Mouse (Mus musculus): ENCODE results near the gene Arhgef9. TPM values are rescaled to one million over a fixed set of nuclear protein-coding genes. Genes with fewer than 3 reads are reported as not detected.

Arhgef9 gene
- polyA plus RNA-seq, 1 experiment from 2014 or later: 14.2 TPM

DNA sequence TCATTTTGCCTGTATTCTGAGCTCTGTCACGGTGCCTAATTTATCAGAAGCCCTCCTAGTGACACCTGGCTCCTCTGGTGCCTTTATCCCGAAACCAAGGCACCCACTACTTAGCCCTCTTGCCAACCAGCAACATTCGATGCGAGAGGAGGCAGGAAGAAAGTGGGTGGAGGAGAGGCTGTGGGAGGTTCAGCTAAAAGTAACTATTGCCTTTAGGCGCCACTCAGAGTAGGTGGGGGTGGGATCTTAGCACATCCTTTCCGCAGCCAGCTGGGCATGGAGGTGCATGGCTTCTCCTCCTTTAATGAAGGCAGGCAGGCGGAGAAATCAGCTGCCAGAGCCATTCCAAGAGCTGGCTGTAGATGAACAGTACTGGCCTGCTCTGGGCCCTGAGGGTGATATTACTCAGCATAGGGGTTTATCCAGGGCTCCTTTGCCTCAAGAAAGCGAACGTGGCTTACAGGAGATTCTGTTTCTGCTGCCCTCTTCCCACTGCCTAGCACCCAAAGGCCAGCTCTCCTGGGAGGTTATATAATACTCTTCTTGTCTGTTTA, 39.7 kb downstream of the Arhgef9 start:
- WGBS: 54% methylated on average over 9 of the region's 9 CpGs
- ATAC-seq (ENCODE audit: insufficient read depth, low FRiP score): no peak

DNA sequence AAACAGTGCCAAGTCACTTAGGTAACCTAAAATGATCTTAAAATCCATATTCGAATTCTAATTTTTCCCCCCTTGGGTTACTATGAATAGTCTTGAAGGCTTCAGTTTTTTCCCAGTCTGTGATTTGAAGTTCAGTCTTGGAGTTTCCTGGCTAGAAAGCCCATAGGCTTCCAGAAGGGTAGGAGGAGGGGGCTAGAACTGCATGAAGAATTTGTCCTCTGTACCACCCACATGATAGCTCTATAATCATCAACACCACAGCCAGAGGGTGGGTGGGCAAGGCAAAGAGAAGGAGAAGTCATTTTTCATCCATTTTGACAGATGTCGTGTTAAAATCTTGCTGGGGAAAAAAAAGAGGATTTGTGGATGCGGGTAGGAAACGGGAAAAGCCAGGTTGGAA, 58.0 kb downstream of the Arhgef9 start:
- no peak for ATAC-seq (ENCODE audit: insufficient read depth, low FRiP score)
- H3K4me2 ChIP-seq (ENCODE audit: low read depth, low read length): no peak overlapping the region
- H3K9me3 ChIP-seq (replicated peaks; ENCODE audit: control insufficient read depth, low read length): no peaks in the 10 kb centered on the region
- no peaks in the 10 kb centered on the region for H3K4me1 ChIP-seq (ENCODE audit: control insufficient read depth, insufficient read depth, low read length)
- peaks cover 3% of the 10 kb centered on the region for H3K27me3 ChIP-seq (ENCODE audit: control insufficient read depth, insufficient read depth, low read length)
- H3K36me3 ChIP-seq (ENCODE audit: control insufficient read depth, insufficient read depth, low read length): no peaks in the 10 kb centered on the region
- no peak overlapping the region for H3K9ac ChIP-seq (ENCODE audit: low read length)
- no peak overlapping the region for H3K27ac ChIP-seq (ENCODE audit: low read length)
- H3K4me3 ChIP-seq (replicated peaks; ENCODE audit: low read length): no peak overlapping the region
- WGBS: 79% methylated on average over 4 of the region's 4 CpGs

More for the DNA sequence above, 39.7 kb downstream of the Arhgef9 start:
- Histone ChIP-seq H3K4me2 (ENCODE audit: low read depth, low read length) (no peak overlapping the region), H3K4me3 (replicated peaks; ENCODE audit: low read length) (no peak overlapping the region), H3K36me3 (ENCODE audit: control insufficient read depth, insufficient read depth, low read length) (no peaks in the 10 kb centered on the region), H3K27me3 (ENCODE audit: control insufficient read depth, insufficient read depth, low read length) (no peaks in the 10 kb centered on the region; the same call in 1 of the 2 replicates), H3K9me3 (replicated peaks; ENCODE audit: control insufficient read depth, low read length) (no peaks in the 10 kb centered on the region), H3K27ac (ENCODE audit: low read length) (no peak overlapping the region), H3K4me1 (ENCODE audit: control insufficient read depth, insufficient read depth, low read length) (no peaks in the 10 kb centered on the region), H3K9ac (ENCODE audit: low read length) (no peak overlapping the region)

DNA sequence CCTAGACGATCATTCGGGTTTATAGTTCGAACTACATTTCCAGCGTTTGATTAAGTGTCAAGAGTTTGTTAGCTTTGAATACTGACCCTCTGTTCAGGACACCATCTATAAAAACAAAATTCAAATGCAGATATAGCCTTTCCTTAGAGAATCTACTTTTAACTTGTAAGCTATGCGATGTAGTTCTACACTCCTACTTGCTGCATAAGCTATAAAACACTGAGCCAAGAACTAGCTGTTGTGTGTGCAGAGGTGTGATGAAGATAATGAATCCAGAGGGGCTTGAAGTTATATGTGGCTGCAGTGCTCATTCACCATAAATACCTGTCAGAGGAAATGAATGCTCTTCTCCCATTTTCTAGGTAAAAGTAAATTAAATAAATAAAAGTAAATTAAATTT, 63.2 kb downstream of the Arhgef9 start:
- H3K27me3 ChIP-seq (ENCODE audit: control insufficient read depth, insufficient read depth, low read length): peaks cover 3% of the 10 kb centered on the region; the same call in 1 of the 2 replicates
- H3K4me1 ChIP-seq (ENCODE audit: control insufficient read depth, insufficient read depth, low read length): no peaks in the 10 kb centered on the region
- no peaks in the 10 kb centered on the region for H3K36me3 ChIP-seq (ENCODE audit: control insufficient read depth, insufficient read depth, low read length)
- H3K27ac ChIP-seq (ENCODE audit: low read length): no peak overlapping the region
- no peak for ATAC-seq (ENCODE audit: insufficient read depth, low FRiP score)
- WGBS: 88% methylated on average over 5 of the region's 5 CpGs
- H3K4me3 ChIP-seq (replicated peaks; ENCODE audit: low read length): no peak overlapping the region
- no peak overlapping the region for H3K4me2 ChIP-seq (ENCODE audit: low read depth, low read length)
- no peak overlapping the region for H3K9ac ChIP-seq (ENCODE audit: low read length)
- H3K9me3 ChIP-seq (replicated peaks; ENCODE audit: control insufficient read depth, low read length): no peaks in the 10 kb centered on the region

DNA sequence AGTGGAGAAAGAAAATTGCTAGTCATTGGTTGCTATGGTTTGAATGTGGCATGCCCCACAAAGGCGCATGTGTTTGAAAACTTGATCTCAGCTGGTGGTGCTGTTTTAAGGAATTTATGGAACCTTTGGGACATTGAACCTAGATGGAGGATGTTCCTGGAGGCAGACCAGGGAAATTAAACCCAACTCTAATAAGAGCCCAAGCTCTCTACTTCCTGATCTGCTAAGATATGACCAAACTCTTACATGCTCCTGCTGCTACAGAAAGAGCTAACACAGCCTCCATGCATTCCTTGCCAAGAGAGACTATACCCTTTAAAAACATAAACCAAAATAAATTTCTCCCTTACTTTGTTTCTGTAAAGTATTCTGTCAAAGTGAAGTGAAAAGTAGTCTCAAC, 63.7 kb downstream of the Arhgef9 start:
- no peak overlapping the region for H3K27ac ChIP-seq (ENCODE audit: low read length)
- WGBS: 92% methylated on average over 1 of the region's 1 CpGs

DNA sequence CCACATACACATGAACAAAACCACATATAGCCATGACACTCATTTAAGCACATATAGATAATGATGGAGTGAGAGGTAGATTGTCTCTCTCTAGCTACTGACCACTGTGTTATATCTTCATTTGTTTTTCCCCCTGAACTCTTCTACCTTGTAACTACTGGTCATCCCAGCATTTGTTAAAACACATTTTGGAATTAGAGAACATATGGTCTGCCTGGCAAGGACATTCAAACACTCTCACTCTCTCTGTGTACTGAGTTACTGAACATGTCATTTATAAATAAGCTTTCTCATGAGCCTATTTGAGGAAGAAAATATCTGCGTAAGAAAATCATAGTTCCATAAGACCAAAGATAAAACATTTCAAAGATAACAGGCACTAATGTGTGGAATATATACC, 64.9 kb downstream of the Arhgef9 start:
- no peaks in the 10 kb centered on the region for H3K36me3 ChIP-seq (ENCODE audit: control insufficient read depth, insufficient read depth, low read length)
- H3K9ac ChIP-seq (ENCODE audit: low read length): no peak overlapping the region
- H3K4me2 ChIP-seq (ENCODE audit: low read depth, low read length): no peak overlapping the region
- H3K4me1 ChIP-seq (ENCODE audit: control insufficient read depth, insufficient read depth, low read length): no peaks in the 10 kb centered on the region
- no peak for ATAC-seq (ENCODE audit: insufficient read depth, low FRiP score)
- WGBS: 79% methylated on average over 1 of the region's 1 CpGs
- no peaks in the 10 kb centered on the region for H3K9me3 ChIP-seq (replicated peaks; ENCODE audit: control insufficient read depth, low read length)
- H3K4me3 ChIP-seq (replicated peaks; ENCODE audit: low read length): no peak overlapping the region
- H3K27ac ChIP-seq (ENCODE audit: low read length): no peak overlapping the region
- H3K27me3 ChIP-seq (ENCODE audit: control insufficient read depth, insufficient read depth, low read length): peaks cover under 1% of the 10 kb centered on the region; the same call in 1 of the 2 replicates

More for the DNA sequence above, 63.7 kb downstream of the Arhgef9 start:
- ATAC-seq (ENCODE audit: insufficient read depth, low FRiP score): no peak
- Histone ChIP-seq H3K4me2 (ENCODE audit: low read depth, low read length) (no peak overlapping the region), H3K4me1 (ENCODE audit: control insufficient read depth, insufficient read depth, low read length) (no peaks in the 10 kb centered on the region), H3K9me3 (replicated peaks; ENCODE audit: control insufficient read depth, low read length) (no peaks in the 10 kb centered on the region), H3K4me3 (replicated peaks; ENCODE audit: low read length) (no peak overlapping the region), H3K36me3 (ENCODE audit: control insufficient read depth, insufficient read depth, low read length) (no peaks in the 10 kb centered on the region), H3K9ac (ENCODE audit: low read length) (no peak overlapping the region), H3K27me3 (ENCODE audit: control insufficient read depth, insufficient read depth, low read length) (peaks cover 3% of the 10 kb centered on the region; the same call in 1 of the 2 replicates)

DNA sequence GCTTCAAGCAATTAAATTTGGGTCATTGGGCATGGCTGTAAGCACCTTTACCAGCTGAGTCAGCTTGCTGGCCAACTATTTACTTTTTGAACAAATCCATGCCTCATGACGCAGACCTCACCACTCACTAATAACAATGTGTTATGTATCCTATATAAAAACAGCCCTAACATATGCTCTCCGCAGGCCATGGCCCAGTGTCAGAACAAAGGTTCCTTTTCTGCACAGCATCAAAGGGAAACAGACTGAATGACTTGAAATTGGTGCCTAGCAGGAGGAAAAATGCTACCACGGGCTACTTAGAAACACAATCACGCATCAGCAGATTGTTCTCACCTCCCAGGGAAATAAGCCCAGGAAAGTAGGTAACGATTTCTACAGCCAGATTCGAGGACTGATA, 73.2 kb downstream of the Arhgef9 start:
- Histone ChIP-seq H3K9ac (ENCODE audit: low read length) (no peak overlapping the region), H3K4me2 (ENCODE audit: low read depth, low read length) (no peak overlapping the region), H3K27me3 (ENCODE audit: control insufficient read depth, insufficient read depth, low read length) (no peaks in the 10 kb centered on the region), H3K4me1 (ENCODE audit: control insufficient read depth, insufficient read depth, low read length) (no peaks in the 10 kb centered on the region), H3K9me3 (replicated peaks; ENCODE audit: control insufficient read depth, low read length) (no peaks in the 10 kb centered on the region), H3K27ac (ENCODE audit: low read length) (no peak overlapping the region), H3K36me3 (ENCODE audit: control insufficient read depth, insufficient read depth, low read length) (no peaks in the 10 kb centered on the region), H3K4me3 (replicated peaks; ENCODE audit: low read length) (no peak overlapping the region)
- no peak for ATAC-seq (ENCODE audit: insufficient read depth, low FRiP score)
- WGBS: 76% methylated on average over 6 of the region's 6 CpGs

DNA sequence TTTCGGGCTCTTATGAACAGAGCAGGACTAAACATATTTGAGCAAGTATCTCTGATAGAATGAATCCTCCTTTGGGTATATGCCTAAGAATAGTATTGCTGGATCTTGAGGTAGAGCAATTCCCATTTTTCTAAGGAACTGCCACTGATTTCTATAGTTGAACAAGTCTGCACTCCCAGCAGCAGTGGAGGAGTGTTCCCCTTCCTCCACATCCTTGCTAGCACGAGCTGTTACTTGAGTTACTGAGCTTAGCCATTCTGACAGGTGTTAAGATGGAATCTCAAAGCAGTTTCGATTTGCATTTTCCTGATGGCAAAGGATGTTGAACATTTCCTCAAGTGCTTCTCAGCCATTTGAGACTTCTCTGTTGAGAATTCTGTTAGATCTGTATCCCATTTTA, 92.3 kb downstream of the Arhgef9 start:
- Histone ChIP-seq H3K9me3 (replicated peaks; ENCODE audit: control insufficient read depth, low read length) (no peaks in the 10 kb centered on the region), H3K36me3 (ENCODE audit: control insufficient read depth, insufficient read depth, low read length) (no peaks in the 10 kb centered on the region), H3K27ac (ENCODE audit: low read length) (no peak overlapping the region), H3K4me2 (ENCODE audit: low read depth, low read length) (no peak overlapping the region), H3K9ac (ENCODE audit: low read length) (no peak overlapping the region), H3K27me3 (ENCODE audit: control insufficient read depth, insufficient read depth, low read length) (no peaks in the 10 kb centered on the region), H3K4me1 (ENCODE audit: control insufficient read depth, insufficient read depth, low read length) (no peaks in the 10 kb centered on the region), H3K4me3 (replicated peaks; ENCODE audit: low read length) (no peak overlapping the region)
- no peak for ATAC-seq (ENCODE audit: insufficient read depth, low FRiP score)
- WGBS: 78% methylated on average over 3 of the region's 3 CpGs

DNA sequence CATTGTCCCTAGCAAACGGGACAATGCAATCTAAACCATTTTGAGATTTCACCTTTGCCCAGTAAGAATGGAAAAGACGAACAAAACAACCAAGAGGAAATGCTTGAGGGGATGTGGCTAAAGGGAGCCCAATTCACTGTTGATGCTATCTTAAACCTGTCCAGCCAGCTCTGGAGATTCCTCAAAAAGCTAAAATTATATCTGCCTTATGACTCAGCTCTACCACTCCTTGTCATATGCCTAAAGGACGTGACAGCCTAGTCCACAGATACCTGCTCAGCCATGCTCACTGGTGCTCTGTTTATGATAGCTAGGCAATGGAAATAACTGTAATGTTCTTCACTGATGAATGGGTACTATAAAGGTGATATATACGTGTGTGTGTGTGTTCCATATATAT, 109.0 kb downstream of the Arhgef9 start:
- H3K36me3 ChIP-seq (ENCODE audit: control insufficient read depth, insufficient read depth, low read length): no peaks in the 10 kb centered on the region
- no peaks in the 10 kb centered on the region for H3K27me3 ChIP-seq (ENCODE audit: control insufficient read depth, insufficient read depth, low read length)
- no peak for ATAC-seq (ENCODE audit: insufficient read depth, low FRiP score)
- H3K9ac ChIP-seq (ENCODE audit: low read length): no peak overlapping the region
- no peaks in the 10 kb centered on the region for H3K4me1 ChIP-seq (ENCODE audit: control insufficient read depth, insufficient read depth, low read length)
- H3K4me3 ChIP-seq (replicated peaks; ENCODE audit: low read length): no peak overlapping the region
- H3K4me2 ChIP-seq (ENCODE audit: low read depth, low read length): no peak overlapping the region
- H3K9me3 ChIP-seq (replicated peaks; ENCODE audit: control insufficient read depth, low read length): no peaks in the 10 kb centered on the region
- 66% methylated on average over 4 of the region's 4 CpGs for WGBS
- no peak overlapping the region for H3K27ac ChIP-seq (ENCODE audit: low read length)

DNA sequence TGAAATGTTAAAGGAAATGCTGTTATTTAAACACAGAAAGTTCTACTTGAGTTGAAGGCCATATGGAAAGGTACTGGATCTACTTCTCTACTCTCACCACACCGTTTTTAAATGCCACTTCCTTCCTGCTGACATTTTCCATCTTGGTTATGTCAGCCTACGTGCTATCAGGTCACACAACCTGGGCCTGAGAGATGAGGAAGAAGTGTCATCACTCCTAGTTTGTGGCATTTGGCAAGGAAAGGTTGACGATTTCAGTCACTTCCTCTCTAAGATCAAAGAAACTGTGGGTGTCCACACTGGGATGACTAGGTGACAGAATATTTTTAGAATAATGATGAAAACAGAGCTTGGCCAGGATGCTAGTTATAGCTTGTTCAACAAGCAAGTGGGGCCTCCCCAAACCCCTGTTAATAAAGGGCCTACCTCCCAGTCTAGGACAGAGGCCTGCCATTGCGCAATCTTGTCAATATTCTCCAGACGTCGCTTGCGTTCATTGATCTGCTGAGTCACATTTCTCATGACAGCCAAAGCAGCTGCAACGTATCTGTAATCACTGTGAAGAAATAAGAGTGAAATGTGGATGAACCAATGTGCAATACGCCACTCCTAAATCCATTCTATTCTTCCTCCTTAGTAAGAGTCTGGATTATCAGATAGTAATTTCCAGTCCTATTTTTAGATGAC, 119.5 kb downstream of the Arhgef9 start:
- Histone ChIP-seq H3K9me3 (replicated peaks; ENCODE audit: control insufficient read depth, low read length) (no peaks in the 10 kb centered on the region), H3K27ac (ENCODE audit: low read length) (no peak overlapping the region), H3K4me1 (ENCODE audit: control insufficient read depth, insufficient read depth, low read length) (no peaks in the 10 kb centered on the region), H3K9ac (ENCODE audit: low read length) (no peak overlapping the region), H3K4me2 (ENCODE audit: low read depth, low read length) (no peak overlapping the region), H3K36me3 (ENCODE audit: control insufficient read depth, insufficient read depth, low read length) (no peaks in the 10 kb centered on the region), H3K4me3 (replicated peaks; ENCODE audit: low read length) (no peak overlapping the region), H3K27me3 (ENCODE audit: control insufficient read depth, insufficient read depth, low read length) (no peaks in the 10 kb centered on the region)
- ATAC-seq (ENCODE audit: insufficient read depth, low FRiP score): no peak
- 83% methylated on average over 9 of the region's 9 CpGs for WGBS
